ENCODE assay signal across 8 mouse cellular contexts in the genomic region with DNA sequence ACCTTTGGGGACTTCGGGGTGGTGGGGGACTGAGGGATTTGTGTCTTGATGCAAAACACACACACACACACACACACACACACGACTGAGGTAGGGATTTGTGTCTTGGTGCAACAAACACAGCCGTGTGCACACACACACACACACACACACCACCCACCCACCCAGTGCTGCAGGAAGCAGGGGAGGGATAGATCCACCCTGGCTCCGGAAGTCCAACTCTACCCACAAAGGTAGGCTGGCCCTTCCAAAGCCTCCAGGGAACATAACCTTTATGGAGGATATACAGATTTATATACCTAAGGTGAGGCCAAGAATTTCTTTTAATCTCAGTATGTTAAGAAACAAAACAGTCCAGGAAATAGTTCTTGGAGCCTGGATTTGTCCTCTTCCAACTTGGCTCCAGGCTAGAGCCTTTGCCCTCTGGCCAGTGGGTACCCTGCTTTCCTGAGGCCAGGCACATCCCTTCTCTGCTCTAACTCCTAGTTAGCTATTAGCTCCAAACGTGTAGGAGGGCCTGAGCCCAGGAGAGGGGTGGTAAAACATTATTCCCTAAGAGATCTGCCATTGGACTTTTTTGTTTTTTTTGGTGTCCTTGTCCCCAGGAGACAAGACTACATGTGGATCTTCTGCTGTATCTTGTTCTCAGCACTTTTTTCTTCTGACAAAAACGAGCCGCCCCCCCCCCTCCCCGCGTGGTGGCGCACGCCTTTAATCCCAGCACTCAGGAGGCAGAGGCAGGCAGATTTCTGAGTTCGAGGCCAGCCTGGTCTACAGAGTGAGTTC. TPM values are rescaled to one million over a fixed set of nuclear protein-coding genes. Genes with fewer than 3 reads are reported as not detected.
A peak's percentile ranks its signal among the peaks of the same experiment; 100 is the strongest.
DNase-seq lines count a peak whose midpoint lies in the region; ATAC-seq and TF ChIP-seq lines count a peak whose summit lies in the region.

No protein-coding gene starts in this region.

- H3K4me2 ChIP-seq in hindbrain, embryonic 13.5 days, result peak overlapping the region; percentile 87

- WGBS in cerebellum, adult 2 months, result 52% methylated on average over 12 of the region's 12 CpGs
- 50% methylated on average over 12 of the region's 12 CpGs for WGBS in hindbrain, embryonic 13.5 days
- 36% methylated on average over 12 of the region's 12 CpGs for WGBS in liver, adult 2 months

- peak overlapping the region; percentile 94 for H3K9ac ChIP-seq in hindbrain, embryonic 13.5 days
- H3K9ac ChIP-seq in liver, adult 2 months (ENCODE audit: low read depth, low read length), result peak overlapping the region; percentile 93

- H3K36me3 ChIP-seq in G1E (replicated peaks), result peaks cover 46% of the 10 kb centered on the region
- peaks cover 30% of the 10 kb centered on the region for H3K36me3 ChIP-seq in hindbrain, embryonic 13.5 days
- H3K36me3 ChIP-seq in liver, adult 2 months (ENCODE audit: control insufficient read depth, insufficient read depth, low read length), result peaks cover 3% of the 10 kb centered on the region; the same call in 1 of the 2 replicates

- H3K9me3 ChIP-seq in G1E (replicated peaks), result no peaks in the 10 kb centered on the region
- no peaks in the 10 kb centered on the region for H3K9me3 ChIP-seq in hindbrain, embryonic 13.5 days

- DNase-seq in cerebellum, adult 2 months, result no peak
- DNase-seq in cerebellum, adult 9-11 months, result no peak
- no peak for DNase-seq in G1E (ENCODE audit: low spot score)
- peak; percentile 66 for DNase-seq in liver, adult 2 months (ENCODE audit: extremely low read depth, low read depth, low spot score)
- no peak for DNase-seq in ovary, postnatal 36 days (ENCODE audit: low spot score)
- DNase-seq in frontal cortex, postnatal 14 days (ENCODE audit: low spot score in 2 of 2), result no peak

- peak overlapping the region; percentile 2; the same call in 1 of the 2 replicates for H3K27ac ChIP-seq in cerebellum, adult 2 months (ENCODE audit: insufficient read depth, low read length)
- peak overlapping the region; percentile 96 for H3K27ac ChIP-seq in hindbrain, embryonic 13.5 days
- peak overlapping the region; percentile 85 for H3K27ac ChIP-seq in liver, adult 2 months (replicated peaks; ENCODE audit: insufficient read depth, low read depth, low read length)

- TF ChIP-seq POLR2A in cerebellum, adult 2 months (IDR thresholded peaks at IDR 0.05; ENCODE audit: borderline replicate concordance, insufficient read depth, low read length), result no peak
- TF ChIP-seq POLR2A in liver, adult 2 months (IDR thresholded peaks at IDR 0.05; ENCODE audit: extremely low read depth, insufficient read depth, low read length), result no peak

- peak overlapping the region; percentile 73 for H3K4me3 ChIP-seq in cerebellum, adult 2 months (replicated peaks; ENCODE audit: insufficient read depth, low read depth, low read length)
- H3K4me3 ChIP-seq in G1E (ENCODE audit: low read depth, low read length), result peak overlapping the region; percentile 82
- peak overlapping the region; percentile 88 for H3K4me3 ChIP-seq in hindbrain, embryonic 13.5 days
- peak overlapping the region; percentile 78 for H3K4me3 ChIP-seq in liver, adult 2 months (ENCODE audit: insufficient read depth, low read depth, low read length)

- peaks cover 12% of the 10 kb centered on the region for H3K4me1 ChIP-seq in cerebellum, adult 2 months (ENCODE audit: control insufficient read depth, insufficient read depth, low read length)
- peaks cover 67% of the 10 kb centered on the region for H3K4me1 ChIP-seq in G1E (ENCODE audit: insufficient read depth, low read depth, low read length)
- H3K4me1 ChIP-seq in hindbrain, embryonic 13.5 days (replicated peaks), result peaks cover 32% of the 10 kb centered on the region
- peaks cover 8% of the 10 kb centered on the region; the same call in 1 of the 2 replicates for H3K4me1 ChIP-seq in liver, adult 2 months (ENCODE audit: control insufficient read depth, insufficient read depth, low read length)

- no peak for ATAC-seq in G1E (ENCODE audit: extremely low read depth, insufficient number of reproducible peaks, low FRiP score, poor library complexity, severe bottlenecking)
- ATAC-seq in hindbrain, embryonic 13.5 days (ENCODE audit: low FRiP score), result no peak
- no peak for ATAC-seq in megakaryocyte progenitor cell, adult 5-6 weeks (replicated peaks; ENCODE audit: poor library complexity)

- TF ChIP-seq CTCF in cerebellum, adult 2 months (IDR thresholded peaks at IDR 0.05; ENCODE audit: borderline replicate concordance, insufficient read depth, low read depth, low read length), result no peak
- no peak for TF ChIP-seq CTCF in G1E (IDR thresholded peaks at IDR 0.05; ENCODE audit: low read depth, low read length)
- TF ChIP-seq CTCF in liver, adult 2 months (IDR thresholded peaks at IDR 0.05; ENCODE audit: low read depth, low read length), result no peak

- no peaks in the 10 kb centered on the region for H3K27me3 ChIP-seq in cerebellum, adult 2 months (ENCODE audit: control insufficient read depth, insufficient read depth, low read length)
- no peaks in the 10 kb centered on the region for H3K27me3 ChIP-seq in G1E (ENCODE audit: insufficient read depth, low read length)
- peaks cover 9% of the 10 kb centered on the region; the same call in 1 of the 2 replicates for H3K27me3 ChIP-seq in hindbrain, embryonic 13.5 days
- H3K27me3 ChIP-seq in liver, adult 2 months (ENCODE audit: control insufficient read depth, insufficient read depth, low read length), result no peaks in the 10 kb centered on the region

- H3K79me2 ChIP-seq in liver, adult 2 months (ENCODE audit: control insufficient read depth, insufficient read depth, low read length), result no peaks in the 10 kb centered on the region

RNA-seq across cellular contexts. Expression of a gene that starts 1.3 kb away (rescaled TPM):
- polyA plus RNA-seq in cerebellum, adult 2 months (2012; rRNA removed), result 34.8 and 44.0 TPM in 2 replicates
- 184 and 210 TPM in 2 replicates for total RNA-seq in G1E (2014; fragmentation: Nextera tagmentation)
- total RNA-seq in G1E (2017), result 114 and 161 TPM in 2 replicates
- 710 and 1,104 TPM in 2 replicates for polyA plus RNA-seq in G1E (2012)
- 43.6 and 44.5 TPM in 2 replicates for polyA plus RNA-seq in hindbrain, embryonic 13.5 days (2015; fragmentation: Nextera tagmentation; extraction: Ambion mirVana)
- total RNA-seq in liver, adult 2 months (2014; rRNA removed), result 16.1 and 16.6 TPM in 2 replicates
- 45.7 and 72.0 TPM in 2 replicates for polyA plus RNA-seq in liver, adult 2 months (2012; rRNA removed)
- 74.1 and 75.9 TPM in 2 replicates for total RNA-seq in megakaryocyte progenitor cell, adult 5-6 weeks (2015)
- total RNA-seq in megakaryocyte progenitor cell, adult 5-6 weeks (2017), result 71.7 and 76.0 TPM in 2 replicates

RNA-seq across cellular contexts. Expression of a gene that starts 22.3 kb away (rescaled TPM):
- 121 and 147 TPM in 2 replicates for polyA plus RNA-seq in cerebellum, adult 2 months (2012; rRNA removed)
- 19.4 and 23.7 TPM in 2 replicates for total RNA-seq in G1E (2014; fragmentation: Nextera tagmentation)
- 10.0 and 10.6 TPM in 2 replicates for total RNA-seq in G1E (2017)
- polyA plus RNA-seq in G1E (2012), result 6.1 and 7.1 TPM in 2 replicates
- polyA plus RNA-seq in hindbrain, embryonic 13.5 days (2015; fragmentation: Nextera tagmentation; extraction: Ambion mirVana), result 35.0 and 39.6 TPM in 2 replicates
- 1.0 and 1.3 TPM in 2 replicates for total RNA-seq in liver, adult 2 months (2014; rRNA removed)
- 0.75 and 0.87 TPM in 2 replicates for polyA plus RNA-seq in liver, adult 2 months (2012; rRNA removed)
- total RNA-seq in megakaryocyte progenitor cell, adult 5-6 weeks (2015), result 7.1 and 7.6 TPM in 2 replicates
- 5.5 and 7.6 TPM in 2 replicates for total RNA-seq in megakaryocyte progenitor cell, adult 5-6 weeks (2017)

RNA-seq across cellular contexts. Expression of a gene that starts 30.9 kb away (rescaled TPM):
- polyA plus RNA-seq in cerebellum, adult 2 months (2012; rRNA removed), result 0.05 TPM in 1 of 2 replicates, not detected in the other
- not detected in 2 replicates for total RNA-seq in G1E (2014; fragmentation: Nextera tagmentation)
- 0.05 and 0.06 TPM in 2 replicates for total RNA-seq in G1E (2017)
- 0.07 and 0.16 TPM in 2 replicates for polyA plus RNA-seq in G1E (2012)
- polyA plus RNA-seq in hindbrain, embryonic 13.5 days (2015; fragmentation: Nextera tagmentation; extraction: Ambion mirVana), result 0.19 and 0.42 TPM in 2 replicates
- 0.07 TPM in 1 of 2 replicates, not detected in the other for total RNA-seq in liver, adult 2 months (2014; rRNA removed)
- polyA plus RNA-seq in liver, adult 2 months (2012; rRNA removed), result 0.05 and 0.11 TPM in 2 replicates
- not detected in 2 replicates for total RNA-seq in megakaryocyte progenitor cell, adult 5-6 weeks (2015)
- 0.07 TPM in 1 of 2 replicates, not detected in the other for total RNA-seq in megakaryocyte progenitor cell, adult 5-6 weeks (2017)

RNA-seq across cellular contexts. Expression of a gene that starts 58.8 kb away (rescaled TPM):
- polyA plus RNA-seq in cerebellum, adult 2 months (2012; rRNA removed), result 114 and 129 TPM in 2 replicates
- total RNA-seq in G1E (2014; fragmentation: Nextera tagmentation) (53.7 and 56.6 TPM in 2 replicates), G1E (2017) (33.3 and 42.2 TPM in 2 replicates)
- polyA plus RNA-seq in G1E (2012), result 53.9 and 69.4 TPM in 2 replicates
- 171 and 178 TPM in 2 replicates for polyA plus RNA-seq in hindbrain, embryonic 13.5 days (2015; fragmentation: Nextera tagmentation; extraction: Ambion mirVana)
- 37.7 and 59.0 TPM in 2 replicates for total RNA-seq in liver, adult 2 months (2014; rRNA removed)
- 72.8 and 80.1 TPM in 2 replicates for polyA plus RNA-seq in liver, adult 2 months (2012; rRNA removed)
- total RNA-seq in megakaryocyte progenitor cell, adult 5-6 weeks (2015), result 46.9 and 49.3 TPM in 2 replicates
- 27.9 and 33.0 TPM in 2 replicates for total RNA-seq in megakaryocyte progenitor cell, adult 5-6 weeks (2017)

Comparison
In these comparisons a context has a peak if more than half of its experiments do, and no peak if none do; other contexts are left out.
1. H3K27ac ChIP-seq: peak in every context shown above with its lines; median percentile 96 in hindbrain, embryonic 13.5 days; 85 in liver, adult 2 months; 2 in cerebellum, adult 2 months.